Mouse (Mus musculus) forebrain, postnatal 0 days (tissue): ENCODE measurements around the gene Slfn9. TPM values are rescaled to one million over a fixed set of nuclear protein-coding genes. Genes with fewer than 3 reads are reported as not detected.
"Not testable (repeated sequence)": the region's sequence is repeated elsewhere in the genome, so short reads cannot be mapped to it uniquely, and the experiment has no call there.

ENCODE experiments used
- ATAC-seq: fragments of 200-750 bp; cut with Nextera tagmentation; 2 replicates; pipeline ENCODE4 v1.8.0; 2017; ENCODE audit warnings: mild to moderate bottlenecking, moderate library complexity
- DNase-seq: peaks from one replicate; pipeline ENCODE4 v3.0.0-alpha.2; 2015
- H3K27ac ChIP-seq: fragments of 300-500 bp; sonication (generic); 2 replicates; pipeline ENCODE4 v1.5.1; 2014; ENCODE audit warnings: low read depth, mild to moderate bottlenecking, antibody characterized with exemption, low read length, moderate library complexity, mixed read lengths
- H3K27me3 ChIP-seq: fragments of 300-500 bp; sonication (generic); 2 replicates; pipeline ENCODE4 v1.6.1; 2014; ENCODE audit warnings: mild to moderate bottlenecking, low read length, mixed read lengths; ENCODE audit not compliant: insufficient read depth
- H3K36me3 ChIP-seq: fragments of 300-500 bp; sonication (generic); 2 replicates; pipeline ENCODE4 v1.6.1; 2014; ENCODE audit warnings: mild to moderate bottlenecking, moderate library complexity; ENCODE audit not compliant: insufficient read depth
- H3K4me1 ChIP-seq: fragments of 300-500 bp; sonication (generic); 2 replicates; pipeline ENCODE4 v1.6.1; 2014; ENCODE audit warnings: antibody characterized with exemption; ENCODE audit not compliant: insufficient read depth
- H3K4me2 ChIP-seq: fragments of 300-500 bp; sonication (generic); 2 replicates; pipeline ENCODE4 v1.6.1; 2014; ENCODE audit warnings: low read depth, mild to moderate bottlenecking, moderate library complexity
- H3K4me3 ChIP-seq: fragments of 300-500 bp; sonication (generic); 2 replicates; pipeline ENCODE4 v1.5.1; 2014; ENCODE audit warnings: low read depth, low read length, mixed read lengths
- H3K9ac ChIP-seq: fragments of 300-500 bp; sonication (generic); 2 replicates; pipeline ENCODE4 v1.6.1; 2014; ENCODE audit warnings: mild to moderate bottlenecking
- H3K9me3 ChIP-seq: fragments of 300-500 bp; sonication (generic); 2 replicates; pipeline ENCODE4 v1.6.1; 2016; ENCODE audit warnings: low read length
- CTCF ChIP-seq: sonication (generic); IDR thresholded peaks from 2 replicates; pipeline ENCODE4 v1.5.1; 2016; ENCODE audit warnings: antibody characterized with exemption, control low read depth, low read depth
- WGBS: fragments of 180-500 bp; shearing (Covaris S2); extraction: QIAGEN DNeasy Blood & Tissue Kit; methylation state at CpG from one replicate; pipeline ENCODE4 v1.1.7; 2014; 5-methylcytosine and 5-hydroxymethylcytosine counted together
- polyA plus RNA-seq: library from polyadenylated mRNA; unstranded; fragments of >200 nt; fragmentation: Nextera tagmentation; extraction: Ambion mirVana; gene quantifications from 2 replicates; pipeline ENCODE4 v1.2.1, GENCODE M21; 2015
- total RNA-seq: library from RNA; depleted of rRNA; stranded (reverse); fragments of >200 nt; gene quantifications from 2 replicates; pipeline ENCODE4 v1.2.3, GENCODE M21; 2014

Gene Slfn9
- total and polyA plus RNA-seq, 2 experiments from 2014 or later: 1.3 to 2.2 TPM

DNA sequence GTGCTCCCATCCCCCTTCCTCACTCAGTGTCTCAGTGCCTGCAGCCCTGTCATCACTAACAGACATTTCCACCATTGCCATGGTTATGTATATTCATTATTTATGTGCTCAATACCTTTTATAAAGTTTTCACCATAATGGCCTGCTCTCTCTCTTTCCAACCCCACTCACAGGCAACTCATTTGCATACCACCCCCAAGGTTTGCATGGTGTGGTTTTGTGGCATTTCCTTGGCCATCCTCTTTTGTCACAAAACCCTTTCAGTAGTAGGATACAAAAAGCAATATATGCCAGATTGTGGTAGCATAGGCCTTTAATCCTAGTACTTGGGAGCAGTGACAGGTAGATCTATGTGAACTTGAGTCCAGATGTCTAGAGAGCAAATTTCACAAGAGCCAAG lies 24.5 kb upstream of the Slfn9 start:
- H3K27me3 ChIP-seq: no peaks in the 10 kb centered on the region
- H3K4me2 ChIP-seq: no peak overlapping the region
- H3K36me3 ChIP-seq: no peaks in the 10 kb centered on the region
- no peak overlapping the region for H3K9ac ChIP-seq
- no peaks in the 10 kb centered on the region for H3K9me3 ChIP-seq
- DNase-seq (no peak), ATAC-seq (no peak)
- no peaks in the 10 kb centered on the region for H3K4me1 ChIP-seq
- no peak for TF ChIP-seq CTCF
- no peak overlapping the region for H3K4me3 ChIP-seq
- no peak overlapping the region for H3K27ac ChIP-seq

GRCm38 (mm10) chr11:83013356-83013755 lies 21.7 kb upstream of the Slfn9 start:
- H3K4me1 ChIP-seq: no peaks in the 10 kb centered on the region
- no peak for TF ChIP-seq CTCF
- ATAC-seq: no peak

DNA sequence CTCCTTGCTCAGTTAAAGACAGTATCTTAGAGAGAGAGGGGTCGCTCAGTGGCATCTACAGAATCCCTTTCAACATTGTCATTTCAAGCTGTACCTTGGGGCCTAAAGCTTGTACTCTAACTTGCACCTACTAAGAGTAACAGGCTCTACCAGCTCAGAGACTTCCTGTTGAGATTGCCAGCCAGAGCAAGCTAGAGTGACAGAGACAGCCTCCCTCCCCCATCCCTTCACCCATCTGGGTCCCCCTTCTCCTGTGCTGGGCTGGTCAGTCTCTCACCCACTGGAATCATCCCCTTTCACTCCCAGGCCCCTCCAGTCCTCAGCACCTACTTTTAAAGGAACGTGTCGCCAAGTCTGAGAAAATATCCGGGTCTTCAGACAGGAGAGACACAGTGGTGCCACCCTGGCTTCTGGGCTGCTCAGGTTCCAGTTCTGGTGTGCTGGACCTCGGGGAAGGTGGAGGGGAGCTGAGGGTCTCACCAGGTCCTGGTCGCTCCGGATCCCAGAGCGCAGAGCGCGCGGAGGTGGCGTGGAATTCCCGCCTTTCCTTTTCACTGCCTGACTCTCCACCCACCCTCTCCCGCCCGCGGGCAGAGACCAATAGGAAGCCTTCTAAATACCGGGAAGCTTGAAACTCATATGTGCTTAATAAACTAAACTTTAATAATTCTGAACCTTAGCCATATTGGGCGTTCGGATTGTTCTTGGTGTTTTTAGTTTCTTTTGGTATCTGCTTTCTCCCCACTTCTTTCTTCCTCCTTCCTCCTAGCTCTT lies 831 bp downstream of the Slfn9 start:
- H3K9ac ChIP-seq: peak overlapping the region; percentile 31; the same call in 1 of the 2 replicates
- DNase-seq (peak; percentile 31), ATAC-seq (peak; percentile 42; the same call in 1 of the 2 replicates)
- not testable (repeated sequence) for H3K36me3 ChIP-seq, H3K27me3 ChIP-seq, H3K9me3 ChIP-seq, H3K27ac ChIP-seq, H3K4me1 ChIP-seq
- H3K4me2 ChIP-seq: peak overlapping the region; percentile 57
- H3K4me3 ChIP-seq: peak overlapping the region; percentile 36
- WGBS: 11% methylated on average over 19 of the region's 19 CpGs

More at GRCm38 (mm10) chr11:83013356-83013755, 21.7 kb upstream of the Slfn9 start:
- no peak overlapping the region for H3K4me3 ChIP-seq
- no peak overlapping the region for H3K27ac ChIP-seq
- H3K9me3 ChIP-seq: no peaks in the 10 kb centered on the region
- H3K4me2 ChIP-seq: no peak overlapping the region
- DNase-seq: no peak
- no peaks in the 10 kb centered on the region for H3K27me3 ChIP-seq
- 79% methylated on average over 1 of the region's 1 CpGs for WGBS
- no peaks in the 10 kb centered on the region for H3K36me3 ChIP-seq
- no peak overlapping the region for H3K9ac ChIP-seq

GRCm38 (mm10) chr11:82989357-82989756 lies 2.3 kb downstream of the Slfn9 start:
- no peak for TF ChIP-seq CTCF
- Histone ChIP-seq H3K4me1 (no peaks in the 10 kb centered on the region), H3K36me3 (no peaks in the 10 kb centered on the region), H3K27me3 (no peaks in the 10 kb centered on the region), H3K4me2 (no peak overlapping the region), H3K27ac (no peak overlapping the region), H3K4me3 (no peak overlapping the region), H3K9me3 (no peaks in the 10 kb centered on the region), H3K9ac (no peak overlapping the region)
- DNase-seq (no peak), ATAC-seq (no peak)
- WGBS: 56% methylated on average over 12 of the region's 12 CpGs

GRCm38 (mm10) chr11:82987621-82988020 lies 4.0 kb downstream of the Slfn9 start:
- TF ChIP-seq CTCF: no peak
- H3K27me3 ChIP-seq: no peaks in the 10 kb centered on the region
- no peak for ATAC-seq
- no peak overlapping the region for H3K9ac ChIP-seq
- H3K4me2 ChIP-seq: no peak overlapping the region
- no peak for DNase-seq
- H3K9me3 ChIP-seq: no peaks in the 10 kb centered on the region
- no peaks in the 10 kb centered on the region for H3K36me3 ChIP-seq
- H3K4me3 ChIP-seq: no peak overlapping the region
- 87% methylated on average over 6 of the region's 6 CpGs for WGBS
- H3K27ac ChIP-seq: no peak overlapping the region
- no peaks in the 10 kb centered on the region for H3K4me1 ChIP-seq

DNA sequence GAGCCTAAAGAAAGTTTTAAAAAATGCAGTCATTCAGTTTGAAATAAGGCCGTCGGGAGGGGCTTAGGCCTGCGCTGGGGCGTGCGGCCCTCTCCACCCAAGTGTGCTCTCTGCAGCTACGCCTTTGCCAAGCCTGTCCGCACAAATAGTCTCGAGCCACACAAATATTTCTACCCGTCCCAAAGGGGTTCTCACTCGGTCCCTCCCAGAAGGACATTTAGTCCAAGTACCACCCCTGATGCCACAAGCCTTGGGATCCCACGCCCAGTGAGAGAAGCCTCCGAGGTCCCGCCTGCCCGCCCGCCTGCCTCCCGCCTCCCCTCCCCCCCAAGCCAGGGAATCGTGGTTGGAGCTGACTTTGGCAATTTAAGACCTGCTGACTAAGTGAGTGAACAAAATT lies 8.4 kb downstream of the Slfn9 start:
- no peaks in the 10 kb centered on the region for H3K27me3 ChIP-seq
- DNase-seq (no peak), ATAC-seq (no peak)
- no peaks in the 10 kb centered on the region for H3K36me3 ChIP-seq
- H3K4me3 ChIP-seq: no peak overlapping the region
- TF ChIP-seq CTCF: no peak
- 85% methylated on average over 17 of the region's 17 CpGs for WGBS
- H3K4me2 ChIP-seq: no peak overlapping the region
- H3K9ac ChIP-seq: no peak overlapping the region
- no peaks in the 10 kb centered on the region for H3K9me3 ChIP-seq
- H3K27ac ChIP-seq: no peak overlapping the region
- no peaks in the 10 kb centered on the region for H3K4me1 ChIP-seq

GRCm38 (mm10) chr11:82982409-82982808 lies 9.2 kb downstream of the Slfn9 start:
- H3K27me3 ChIP-seq, ATAC-seq, H3K4me1 ChIP-seq, H3K27ac ChIP-seq, H3K4me3 ChIP-seq, H3K9ac ChIP-seq, DNase-seq, H3K4me2 ChIP-seq, H3K36me3 ChIP-seq, H3K9me3 ChIP-seq: not testable (repeated sequence)
- 89% methylated on average over 2 of the region's 2 CpGs for WGBS
